Mouse (Mus musculus): ENCODE results near the gene Zswim9.

DNA sequence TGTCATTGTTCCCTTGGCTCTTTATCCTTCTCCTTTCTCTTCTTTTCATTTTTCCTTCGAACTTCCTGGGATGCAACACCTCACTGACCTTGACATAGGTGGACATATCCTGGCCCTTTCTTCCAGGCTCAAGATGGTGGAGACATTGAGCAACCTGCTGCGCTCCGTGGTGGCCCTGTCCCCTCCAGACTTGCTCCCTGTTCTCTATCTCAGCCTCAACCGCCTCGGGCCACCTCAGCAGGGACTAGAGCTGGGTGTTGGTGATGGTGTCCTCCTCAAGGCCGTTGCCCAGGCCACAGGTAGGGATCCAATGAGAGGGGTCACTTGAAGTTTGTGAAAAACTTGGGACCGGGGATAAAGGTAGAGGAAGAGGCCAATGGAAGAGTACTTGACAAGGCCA, 16.7 kb upstream of the Zswim9 start:
- no peak for TF ChIP-seq CTCF (IDR thresholded peaks at IDR 0.05; ENCODE audit: low read depth, low read length)
- no peak for TF ChIP-seq POLR2A (IDR thresholded peaks at IDR 0.05; ENCODE audit: insufficient read depth, low read length)
- no peak for TF ChIP-seq EP300 (IDR thresholded peaks at IDR 0.05; ENCODE audit: insufficient read depth, low read depth, low read length)

Measured in ES-Bruce4 (cell line).